Mouse (Mus musculus): ENCODE results near the gene Tedc2.

- TF ChIP-seq POLR2A (IDR thresholded peaks at IDR 0.05; ENCODE audit: insufficient read length, low read depth) (no peak), USF1 (IDR thresholded peaks at IDR 0.05; ENCODE audit: low read depth) (no peak), MAX (IDR thresholded peaks at IDR 0.05; ENCODE audit: low read depth) (no peak), MYOD1 (IDR thresholded peaks at IDR 0.05; ENCODE audit: control insufficient read depth in 1 of 3, insufficient read length in 2 of 3, low read depth in 2 of 3) (no peak), POLR2AphosphoS2 (IDR thresholded peaks at IDR 0.05; ENCODE audit: insufficient read length, low read depth) (no peak)
Observed at GRCm38 (mm10) chr17:24259702-24260101, 39.1 kb upstream of the Tedc2 start.
